Comparison of ENCODE assay signal across 23 mouse cellular contexts in the genomic region with DNA sequence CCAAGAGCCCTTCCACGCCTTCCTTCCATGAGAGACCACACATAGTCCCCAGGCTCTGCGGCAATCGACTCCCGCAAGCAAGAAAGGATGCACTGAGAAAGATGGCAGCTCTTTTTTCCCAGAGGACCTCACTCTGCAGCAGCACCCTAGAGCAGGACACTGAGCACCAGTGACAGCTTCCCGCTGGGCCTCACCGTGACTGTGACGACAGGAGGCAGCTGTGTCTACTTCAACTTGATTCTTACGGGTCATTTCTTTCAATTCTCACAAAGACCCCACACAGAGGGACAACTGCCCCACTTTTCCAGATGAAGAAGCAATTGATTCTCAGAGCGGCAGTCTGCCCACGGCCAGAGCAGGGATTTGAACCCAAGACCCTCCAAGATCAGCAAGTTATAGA.
"Had no signal": no experiment of that assay in that cellular context is flagged by ENCODE, and none has a peak within 500 bp of the region (broad histone marks: within the 10 kb centered on the region; RNA-seq: fewer than 3 reads in every experiment).

No protein-coding gene starts in this region.

- H3K36me3 ChIP-seq: heart, embryonic 10.5 days; heart, embryonic 12.5 days; hindbrain, embryonic 13.5 days; intestine, embryonic 15.5 days; limb, embryonic 10.5 days; limb, embryonic 12.5 days; liver, embryonic 13.5 days had no signal

- H3K9me3 ChIP-seq: heart, embryonic 10.5 days; heart, embryonic 12.5 days; hindbrain, embryonic 13.5 days; intestine, embryonic 15.5 days; limb, embryonic 10.5 days; limb, embryonic 12.5 days; liver, embryonic 13.5 days had no signal

- ATAC-seq: hindbrain, embryonic 16.5 days; inflammation-experienced regulatory T-cells, adult 6 months; intestine, embryonic 15.5 days; intestine, postnatal 0 days had no signal

- H3K4me1 ChIP-seq: liver, embryonic 13.5 days had no signal

- H3K4me3 ChIP-seq: heart, embryonic 10.5 days; heart, embryonic 12.5 days; hindbrain, embryonic 13.5 days; intestine, embryonic 15.5 days; layer of hippocampus, adult 2 months; left cerebral cortex, adult 2 months; limb, embryonic 10.5 days; limb, embryonic 12.5 days; liver, embryonic 13.5 days had no signal

- H3K27me3 ChIP-seq: heart, embryonic 12.5 days; hindbrain, embryonic 13.5 days; intestine, embryonic 15.5 days; limb, embryonic 12.5 days; liver, embryonic 13.5 days had no signal

- H3K9ac ChIP-seq: heart, embryonic 12.5 days; hindbrain, embryonic 13.5 days; intestine, embryonic 15.5 days; limb, embryonic 12.5 days; liver, embryonic 13.5 days had no signal

- DNase-seq: gastrocnemius, postnatal 25 days; heart, adult 18-20 months; heart, postnatal 10 days; heart, postnatal 4 days; kidney, adult 18-20 months; kidney, adult 8-10 months; kidney, postnatal 10 days; kidney, postnatal 25 days; kidney, postnatal 4 days; liver; liver, embryonic 13.5 days had no signal

- H3K27ac ChIP-seq: heart, embryonic 10.5 days; hindbrain, embryonic 13.5 days; intestine, embryonic 15.5 days; layer of hippocampus, adult 2 months; left cerebral cortex, adult 2 months; limb, embryonic 10.5 days; limb, embryonic 12.5 days; liver, embryonic 13.5 days had no signal

- H3K4me2 ChIP-seq: heart, embryonic 12.5 days; hindbrain, embryonic 13.5 days; intestine, embryonic 15.5 days; limb, embryonic 12.5 days; liver, embryonic 11.5 days; liver, embryonic 13.5 days had no signal
